Mouse (Mus musculus) myocyte (in vitro differentiated cells): ENCODE data around the gene Cacna2d3.

Experiments used
- CEBPB ChIP-seq: IDR thresholded peaks from 2 replicates; pipeline ENCODE4 v1.6.1; 2011; ENCODE audit warnings: mild to moderate bottlenecking, moderate library complexity; ENCODE audit not compliant: poor library complexity, insufficient read depth, severe bottlenecking
- E2F4 ChIP-seq: IDR thresholded peaks from one replicate; pipeline ENCODE4 v1.6.1; 2011; ENCODE audit warnings: mild to moderate bottlenecking, control low read depth, moderate library complexity; ENCODE audit not compliant: insufficient read depth
- MAX ChIP-seq: IDR thresholded peaks from one replicate; pipeline ENCODE4 v1.6.1; 2011; ENCODE audit warnings: low read depth, mild to moderate bottlenecking, control low read depth
- MYOG ChIP-seq, 3 experiments: IDR thresholded peaks; one replicate each; pipeline ENCODE4 v1.6.1; 2011; ENCODE audit warnings: control low read depth in 2 of 3, low read depth in 2 of 3, mild to moderate bottlenecking in 2 of 3; ENCODE audit not compliant: insufficient read length in 2 of 3, control insufficient read depth in 1 of 3, insufficient read depth in 1 of 3
- POLR2A ChIP-seq: IDR thresholded peaks from one replicate; pipeline ENCODE4 v1.6.1; 2011; ENCODE audit warnings: low read depth, mild to moderate bottlenecking, control low read depth, moderate library complexity; ENCODE audit not compliant: insufficient read length
- POLR2AphosphoS2 ChIP-seq: IDR thresholded peaks from one replicate; pipeline ENCODE4 v1.6.1; 2011; ENCODE audit warnings: low read depth, control low read depth; ENCODE audit not compliant: insufficient read length
- REST ChIP-seq: IDR thresholded peaks from one replicate; pipeline ENCODE4 v1.6.1; 2011; ENCODE audit warnings: mild to moderate bottlenecking, control low read depth, moderate library complexity; ENCODE audit not compliant: insufficient read depth, insufficient read length
- TCF12 ChIP-seq: IDR thresholded peaks from one replicate; pipeline ENCODE4 v1.6.1; 2011; ENCODE audit warnings: mild to moderate bottlenecking, control low read depth; ENCODE audit not compliant: poor library complexity, insufficient read depth, severe bottlenecking

- TF ChIP-seq REST (no peak), POLR2A (no peak), MYOG (IDR thresholded peaks at IDR 0.05; ENCODE audit: control insufficient read depth in 1 of 3, insufficient read depth in 1 of 3, insufficient read length in 2 of 3, low read depth in 2 of 3) (no peak), MAX (no peak), CEBPB (no peak), TCF12 (no peak), POLR2AphosphoS2 (no peak), E2F4 (no peak)
Measured at GRCm38 (mm10) chr14:28954086-28954485, 767.6 kb downstream of the Cacna2d3 start.
